Mouse (Mus musculus) lung, adult 18-20 months (tissue): ENCODE measurements around the gene Tmod4.
A peak's percentile ranks its signal among the peaks of the same experiment; 100 is the strongest.

Source experiments
- DNase-seq, 2 experiments: peaks; one replicate each; pipeline ENCODE4 v3.0.0; 2022; ENCODE audit warnings: mixed read lengths in 2 of 2

The Tmod4 gene

DNA sequence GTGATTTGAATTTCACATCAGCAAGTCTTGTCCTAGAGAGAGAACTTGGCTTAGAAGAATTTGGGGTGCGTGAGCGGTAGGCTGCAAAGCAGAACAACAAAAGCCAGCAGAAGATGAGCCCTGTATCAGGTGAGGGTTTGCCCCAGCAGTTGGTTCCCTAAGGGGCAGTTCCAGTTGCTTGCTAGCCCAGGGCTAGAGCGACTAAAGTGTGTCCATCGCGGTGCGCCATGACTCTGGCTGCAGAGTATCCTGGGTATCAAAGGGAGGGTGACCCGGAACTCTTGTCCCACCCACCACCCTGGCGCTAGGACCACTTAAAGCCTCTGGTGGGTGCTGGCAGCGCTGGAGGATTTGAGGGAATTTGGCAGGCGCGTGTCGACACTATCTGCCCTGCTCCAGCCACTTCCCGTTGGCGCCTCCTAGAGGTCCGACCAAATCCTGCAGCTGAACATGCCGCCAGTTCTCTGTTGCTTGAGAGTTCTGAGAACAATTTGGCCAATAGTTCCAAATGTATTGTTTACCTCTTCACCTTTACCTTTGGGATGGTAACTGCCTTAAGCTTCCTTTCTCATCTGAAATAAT, 49.8 kb downstream of the Tmod4 start:
- DNase-seq = peak; percentile 84 to 87

- no peak for DNase-seq
Observed at GRCm38 (mm10) chr3:95176500-95176899, 52.2 kb downstream of the Tmod4 start.

DNA sequence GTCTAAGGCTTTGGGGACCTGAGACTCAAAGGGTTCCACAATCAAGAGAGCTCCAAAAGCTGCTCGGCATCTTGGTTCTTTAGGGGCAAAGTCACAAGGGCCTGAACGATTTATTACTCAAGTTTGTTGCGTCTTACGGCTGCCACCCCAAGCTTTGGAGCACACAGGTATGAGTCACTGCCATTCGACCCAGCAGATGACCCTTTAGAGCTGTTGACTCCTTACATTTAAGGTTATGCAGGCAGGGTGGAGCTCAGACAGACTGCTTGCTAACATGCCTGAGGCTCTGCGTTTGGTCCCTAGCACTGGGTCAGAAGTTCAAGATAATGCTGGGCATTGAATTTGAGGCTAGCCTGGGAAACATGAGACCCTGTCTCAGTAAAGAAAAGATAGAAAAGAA, 53.3 kb downstream of the Tmod4 start:
- no peak for DNase-seq
